Mouse (Mus musculus) WW6 (cell line): Measurements from ENCODE around the gene Rdh16f2.
A peak's percentile ranks its signal among the peaks of the same experiment; 100 is the strongest.
"Not testable (repeated sequence)": the region's sequence is repeated elsewhere in the genome, so short reads cannot be mapped to it uniquely, and the experiment has no call there.

Experiments used
- DNase-seq: peaks from one replicate; pipeline ENCODE4 v3.0.0-alpha.2; 2013; ENCODE audit warnings: low read depth, low spot score

Gene Rdh16f2

DNA sequence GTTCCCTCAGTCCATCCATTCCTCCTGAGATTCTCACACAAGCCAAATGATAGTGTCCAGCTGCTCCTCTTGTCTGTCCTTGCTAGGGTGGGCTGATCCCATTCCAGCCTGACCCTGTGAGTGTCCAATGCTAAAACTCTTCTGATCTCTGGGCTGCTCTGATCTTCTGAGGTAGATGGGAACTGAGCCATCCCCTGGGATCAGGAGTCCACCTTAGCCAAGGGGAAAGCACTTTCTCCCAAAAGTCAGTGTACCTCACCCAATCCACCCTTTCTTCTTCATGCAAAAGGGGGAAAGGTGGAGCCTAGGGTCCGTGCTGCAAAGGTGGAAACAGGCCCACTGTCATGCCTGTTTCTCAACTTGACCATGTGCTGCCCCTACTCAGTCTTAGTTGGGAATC, 25.2 kb downstream of the Rdh16f2 start:
- DNase-seq: no peak

DNA sequence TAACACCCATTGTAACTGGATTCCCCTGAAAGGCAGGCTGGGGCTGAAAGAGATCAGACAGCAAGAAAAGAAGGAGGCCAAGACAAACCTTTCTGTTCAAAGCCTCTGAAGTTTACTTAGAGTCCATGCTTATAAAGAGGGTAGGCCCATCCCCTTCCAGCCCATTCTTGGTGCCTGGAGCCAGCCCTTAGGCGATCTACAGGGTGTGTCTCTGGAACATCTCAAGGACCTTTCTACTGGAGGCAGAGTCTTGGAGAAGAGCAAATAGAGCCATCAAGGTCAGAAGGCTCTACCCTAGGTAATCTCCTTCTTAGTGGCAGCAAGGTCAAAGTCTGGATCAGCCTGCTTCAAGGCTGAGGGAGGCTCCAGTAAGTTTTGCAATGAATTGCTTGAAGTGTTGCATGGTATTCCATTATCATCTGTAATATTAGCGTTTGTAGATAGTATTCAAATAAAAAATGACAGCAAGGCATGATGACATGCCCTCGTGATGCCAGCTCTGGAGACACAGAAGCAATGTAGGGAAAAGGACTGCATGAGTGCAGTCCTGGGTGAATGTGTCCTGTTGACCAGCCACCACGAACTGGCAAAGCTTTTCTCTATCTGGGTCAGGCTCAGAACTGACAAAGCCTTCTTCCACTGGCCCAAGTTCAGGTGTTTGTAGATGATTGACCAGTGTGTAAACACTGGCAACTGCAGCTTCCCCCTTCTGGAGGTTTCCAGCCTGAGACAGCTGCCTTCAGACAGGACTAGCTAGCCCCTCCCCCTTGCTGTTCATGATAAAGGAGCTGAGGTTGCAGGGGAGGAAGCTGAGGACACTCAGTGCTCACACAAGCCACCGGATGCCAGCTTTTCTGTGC, 27.1 kb downstream of the Rdh16f2 start:
- not testable (repeated sequence) for DNase-seq

DNA sequence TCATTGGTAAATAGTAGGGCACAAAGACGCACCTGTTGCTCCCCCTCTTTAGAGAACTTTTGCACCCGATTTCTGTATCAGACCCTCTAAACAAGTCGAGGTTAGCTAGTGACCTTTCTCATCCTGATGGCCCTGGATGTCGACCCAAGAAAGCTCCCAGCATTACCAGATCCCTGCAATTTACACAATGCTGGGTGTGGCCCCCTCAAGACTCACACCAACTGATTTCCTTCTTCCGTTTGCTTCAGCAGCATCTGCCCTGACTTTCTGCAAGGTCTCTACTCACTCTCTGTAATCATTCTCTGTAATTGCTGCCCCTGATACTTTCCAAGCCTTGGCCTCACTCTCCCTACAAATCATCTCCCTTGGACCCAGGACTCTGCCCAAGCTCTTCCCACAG, 30.4 kb downstream of the Rdh16f2 start:
- no peak for DNase-seq

DNA sequence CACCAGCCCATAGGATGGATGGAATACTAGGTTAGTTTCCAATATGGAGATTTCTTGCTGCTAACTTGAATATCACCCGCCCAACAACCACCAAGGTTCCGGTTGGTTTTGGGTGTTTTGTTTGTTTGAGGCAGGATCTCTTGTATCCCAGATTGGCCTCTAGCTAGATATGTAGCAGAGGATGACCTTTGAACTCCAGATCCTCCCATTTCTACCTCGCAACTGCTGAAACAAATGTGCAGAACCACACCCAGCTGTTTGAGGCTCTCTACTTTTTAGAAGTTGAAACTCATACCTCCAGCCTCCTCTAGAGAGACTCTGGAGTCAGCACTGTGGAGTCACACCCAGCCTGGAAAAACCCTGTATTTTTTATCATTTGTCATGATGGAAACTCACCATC, 31.2 kb downstream of the Rdh16f2 start:
- DNase-seq: no peak

DNA sequence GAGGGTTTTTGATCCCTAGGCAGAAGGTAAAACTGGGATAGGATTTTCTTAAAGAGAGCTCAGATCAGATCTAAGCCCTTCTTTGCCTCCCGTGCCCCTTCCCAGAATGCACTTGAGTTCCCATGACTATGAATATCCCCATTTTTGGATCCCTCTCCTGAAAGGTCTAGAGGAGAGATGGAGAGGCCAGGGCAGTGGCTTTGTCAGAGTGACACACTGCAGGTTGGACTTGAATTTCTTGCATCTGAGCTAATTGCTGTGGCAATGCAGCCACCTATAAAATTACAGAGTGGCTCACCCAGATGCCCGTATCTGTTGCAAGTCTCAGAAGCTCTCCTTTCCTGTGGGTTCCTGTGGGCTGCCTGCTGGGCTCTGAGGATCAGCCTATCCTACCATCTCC, 31.9 kb downstream of the Rdh16f2 start, which contains the start of gene Sdr9c7:
Gene Sdr9c7, plus strand, starts transcription at position 301 of the 400 bp plus-strand sequence.
- no peak for DNase-seq

DNA sequence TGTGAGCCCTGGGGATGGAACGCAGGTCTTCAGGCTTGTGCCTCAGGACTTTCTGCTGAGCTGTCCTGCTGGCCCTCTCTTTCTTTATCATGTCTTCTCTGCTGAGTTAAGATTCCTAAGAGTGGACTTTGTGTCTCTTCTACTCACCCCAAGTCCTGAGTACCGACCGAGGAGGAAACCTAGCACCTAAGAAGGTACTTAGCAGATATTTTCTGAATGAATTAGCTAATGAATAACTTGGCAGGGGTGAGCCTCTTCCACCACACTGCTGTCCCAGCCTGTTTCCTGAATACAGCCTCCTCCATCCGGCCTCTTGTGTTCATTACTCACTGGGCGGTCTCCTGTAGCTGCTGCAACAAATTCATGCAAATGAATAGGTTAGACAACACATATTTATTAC, 33.5 kb downstream of the Rdh16f2 start:
- DNase-seq: no peak

DNA sequence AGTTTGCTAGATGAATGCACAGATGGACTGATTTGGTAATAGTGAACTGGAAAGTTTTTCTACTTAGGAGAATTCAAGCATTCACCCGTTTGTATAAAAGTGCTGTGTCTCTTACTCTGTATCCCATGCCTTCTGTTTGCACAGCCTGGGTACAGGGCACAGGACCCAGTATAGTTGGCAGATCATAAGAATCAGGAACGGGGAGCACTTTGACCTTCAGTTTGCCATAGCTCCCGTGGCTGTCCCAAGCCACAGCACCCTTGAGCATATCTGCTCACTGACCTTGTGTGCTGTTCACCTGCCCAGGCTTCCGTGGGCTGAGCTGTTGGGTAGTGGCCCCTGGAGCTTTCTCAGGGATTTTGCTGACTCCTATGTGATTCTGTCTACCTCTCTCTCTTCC, 35.5 kb downstream of the Rdh16f2 start:
- no peak for DNase-seq

DNA sequence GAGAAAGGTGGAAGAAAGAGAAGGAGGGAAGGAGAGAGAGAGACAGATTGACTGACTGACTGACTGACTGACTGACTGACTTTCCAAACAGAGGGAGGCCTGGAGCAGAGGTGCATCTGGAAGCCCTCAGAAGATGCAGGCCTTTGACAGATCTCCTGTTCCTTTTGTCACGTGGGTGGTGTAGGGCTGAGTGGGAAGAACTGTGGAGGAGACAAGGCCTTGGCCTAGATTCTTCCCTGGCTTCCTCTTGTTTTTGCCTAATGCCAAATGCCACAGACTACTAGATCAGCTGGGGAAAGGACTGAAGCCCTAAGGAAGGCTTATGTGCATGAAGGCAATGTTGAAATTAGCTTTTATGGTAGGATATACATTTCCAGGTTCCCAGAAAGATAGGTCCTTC, 36.8 kb downstream of the Rdh16f2 start:
- no peak for DNase-seq

DNA sequence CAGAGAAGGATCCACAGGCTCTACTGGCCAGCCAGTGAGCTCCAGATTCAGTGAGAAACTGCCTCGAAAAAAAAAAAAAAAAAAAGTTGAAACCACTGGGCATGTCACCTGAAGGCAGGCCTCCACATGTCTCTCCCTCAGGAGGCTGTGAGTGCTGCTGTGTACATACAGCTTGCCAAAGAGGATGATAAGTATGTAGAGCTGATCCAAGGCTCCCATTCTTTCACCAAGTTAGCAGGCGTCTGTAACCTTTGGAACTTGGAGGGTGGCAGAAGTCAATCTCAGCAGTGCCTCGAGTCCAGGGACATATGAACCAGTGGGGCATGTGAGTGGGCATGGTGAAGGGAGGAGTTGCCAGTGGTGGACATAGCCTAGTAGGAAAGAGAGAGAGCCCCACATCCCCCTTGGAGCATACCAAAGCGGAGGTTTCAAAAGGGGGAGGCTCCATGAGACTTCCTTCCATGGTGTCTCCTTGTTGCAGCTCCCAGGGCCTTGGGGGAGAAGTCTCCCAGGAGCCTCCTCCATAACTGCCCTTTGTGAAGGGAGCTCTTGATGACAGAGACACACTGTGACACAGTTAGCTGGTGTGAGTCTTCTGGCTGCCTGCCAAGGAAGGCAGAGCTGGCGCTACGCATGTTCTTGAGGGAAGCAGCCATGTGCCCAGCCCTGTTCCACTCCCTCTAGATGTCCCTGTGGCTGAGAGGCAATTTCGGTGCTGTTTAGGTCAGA, 38.6 kb downstream of the Rdh16f2 start:
- no peak for DNase-seq

DNA sequence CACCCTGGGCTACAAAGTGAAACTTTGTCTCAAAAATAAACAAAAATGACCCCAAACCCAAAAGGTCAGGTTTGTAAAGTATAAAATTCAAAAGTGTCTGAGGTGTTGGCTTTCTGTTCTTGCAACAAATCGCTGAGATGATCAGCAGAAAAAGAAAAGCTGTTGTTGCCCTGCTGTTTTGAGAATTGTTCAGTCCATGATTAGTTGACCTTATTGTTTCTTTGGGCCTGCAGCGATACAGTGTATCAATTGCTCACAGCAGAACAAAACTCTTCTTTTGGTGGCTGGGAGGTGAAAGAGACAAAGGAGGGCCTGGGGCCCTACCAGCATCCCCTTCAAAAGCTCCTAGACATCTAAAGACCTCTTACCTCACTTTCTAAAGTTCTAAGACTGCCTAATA, 39.9 kb downstream of the Rdh16f2 start:
- no peak for DNase-seq

DNA sequence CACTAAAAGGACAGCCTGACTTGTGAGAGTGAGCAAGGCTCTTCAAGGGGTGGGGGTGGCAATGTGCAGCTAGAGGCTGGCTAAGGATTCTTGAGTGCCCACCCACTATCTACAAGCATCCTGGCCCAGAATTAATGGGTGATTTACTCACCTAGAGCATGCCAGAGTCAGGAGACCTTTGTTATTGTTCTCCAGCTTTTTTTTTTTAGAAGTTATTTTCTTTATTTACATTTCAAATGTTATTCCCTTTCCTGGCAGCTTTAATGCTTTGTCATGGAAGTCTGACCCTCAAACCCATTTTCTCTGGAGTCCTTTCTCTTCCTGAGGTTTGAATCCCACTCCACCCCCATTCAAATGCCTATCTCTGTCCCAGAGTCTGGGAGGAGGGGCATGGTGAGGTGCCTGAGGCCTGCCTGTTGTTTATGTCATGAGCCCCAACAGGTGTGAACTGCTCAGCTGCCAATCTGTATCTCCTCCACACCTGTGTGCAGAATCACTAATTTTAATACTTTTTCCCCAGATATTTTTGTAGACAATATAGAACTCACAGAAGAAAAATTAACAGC, 41.2 kb downstream of the Rdh16f2 start:
- peak; percentile 56 for DNase-seq

DNA sequence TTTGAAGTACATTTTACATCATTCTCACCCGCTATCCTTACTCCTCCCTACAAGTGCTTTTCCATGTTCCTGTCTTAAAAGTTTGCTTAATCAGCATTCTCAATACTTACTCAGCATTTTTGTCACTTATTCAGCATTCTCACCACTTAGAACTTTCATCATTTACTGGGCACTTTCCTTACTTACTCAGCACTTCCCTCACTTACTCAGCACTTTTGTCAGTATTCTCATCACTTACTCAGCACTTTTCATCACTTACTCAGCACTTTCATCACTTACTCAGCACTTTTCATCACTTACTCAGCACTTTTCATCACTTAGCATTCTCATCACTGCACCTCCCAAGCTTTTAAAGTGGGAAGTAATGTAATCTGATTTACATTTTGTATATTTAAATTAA, 49.3 kb downstream of the Rdh16f2 start:
- DNase-seq: no peak

DNA sequence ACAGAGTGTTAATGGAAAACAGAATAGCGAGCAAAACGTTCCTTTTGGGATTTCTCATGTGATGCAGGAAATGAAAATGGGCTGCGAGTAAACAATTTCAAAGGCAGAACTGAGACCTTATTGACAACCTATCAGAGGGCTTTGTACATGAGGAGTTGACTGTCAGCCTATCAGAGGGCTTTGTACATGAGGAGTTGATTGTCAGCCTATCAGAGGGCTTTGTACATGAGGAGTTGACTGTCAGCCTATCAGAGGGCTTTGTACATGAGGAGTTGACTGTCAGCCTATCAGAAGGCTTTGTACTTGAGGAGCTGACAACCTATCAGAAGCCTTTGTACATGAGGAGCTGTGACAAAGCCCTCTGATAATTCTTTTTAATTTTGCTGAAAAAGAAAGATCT, 50.9 kb downstream of the Rdh16f2 start:
- not testable (repeated sequence) for DNase-seq

DNA sequence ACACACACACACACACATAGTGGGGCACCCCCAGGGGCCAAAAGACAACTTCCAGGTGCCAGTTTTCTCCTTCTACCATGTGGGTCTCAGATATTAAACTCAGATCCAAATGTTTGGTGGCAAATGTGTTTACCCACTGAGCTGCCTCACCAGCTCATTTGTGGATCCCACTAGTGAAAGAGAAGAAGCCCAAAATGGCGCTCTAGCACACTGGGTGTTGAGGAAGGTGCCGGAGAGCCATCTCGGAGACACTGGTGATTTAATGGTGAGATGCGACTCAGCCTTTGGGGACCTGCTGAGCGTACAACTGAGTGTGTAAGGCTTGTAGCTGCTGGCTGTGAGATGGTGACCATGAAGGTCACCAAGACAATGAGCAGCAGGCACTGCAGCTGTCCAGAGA, 51.4 kb downstream of the Rdh16f2 start:
- DNase-seq: no peak

DNA sequence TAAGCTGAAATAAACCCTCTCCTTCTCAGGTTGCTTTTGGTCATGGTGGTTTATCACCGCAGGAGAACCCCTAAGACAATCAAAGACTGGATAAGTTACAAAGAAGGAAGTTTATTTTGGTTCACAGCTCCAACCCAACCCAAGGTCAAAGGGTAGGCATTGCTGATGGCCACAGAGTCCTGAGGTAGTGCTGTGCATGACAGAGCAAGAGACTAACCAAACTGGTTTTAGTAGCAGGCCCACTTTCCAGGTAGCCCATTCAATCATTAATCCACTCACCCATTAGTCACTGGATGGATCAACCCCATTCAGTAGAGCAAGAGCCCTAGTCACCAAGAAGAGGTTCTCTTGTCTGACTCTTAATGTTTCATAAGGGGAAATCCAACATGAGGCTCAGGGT, 56.0 kb downstream of the Rdh16f2 start:
- DNase-seq: no peak

DNA sequence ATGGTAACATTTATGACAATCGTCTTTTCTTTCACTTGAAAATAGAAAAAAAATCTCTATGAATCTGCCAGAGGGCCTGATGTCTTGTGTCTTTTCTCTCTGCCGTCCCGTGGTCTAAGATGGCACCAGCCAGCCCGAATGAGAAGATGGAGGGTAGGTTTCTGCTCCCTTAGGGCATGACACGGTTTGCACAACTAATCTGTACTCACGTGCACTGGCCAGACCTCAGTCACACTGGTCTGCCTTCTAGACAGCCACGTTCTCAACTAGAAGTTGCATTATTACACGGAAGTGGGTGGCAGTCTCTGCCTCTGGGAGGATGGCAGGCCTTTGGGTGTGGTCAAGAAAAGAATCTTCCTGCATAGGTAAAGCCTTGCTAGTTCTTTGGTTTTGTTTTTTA, 56.8 kb downstream of the Rdh16f2 start:
- no peak for DNase-seq

DNA sequence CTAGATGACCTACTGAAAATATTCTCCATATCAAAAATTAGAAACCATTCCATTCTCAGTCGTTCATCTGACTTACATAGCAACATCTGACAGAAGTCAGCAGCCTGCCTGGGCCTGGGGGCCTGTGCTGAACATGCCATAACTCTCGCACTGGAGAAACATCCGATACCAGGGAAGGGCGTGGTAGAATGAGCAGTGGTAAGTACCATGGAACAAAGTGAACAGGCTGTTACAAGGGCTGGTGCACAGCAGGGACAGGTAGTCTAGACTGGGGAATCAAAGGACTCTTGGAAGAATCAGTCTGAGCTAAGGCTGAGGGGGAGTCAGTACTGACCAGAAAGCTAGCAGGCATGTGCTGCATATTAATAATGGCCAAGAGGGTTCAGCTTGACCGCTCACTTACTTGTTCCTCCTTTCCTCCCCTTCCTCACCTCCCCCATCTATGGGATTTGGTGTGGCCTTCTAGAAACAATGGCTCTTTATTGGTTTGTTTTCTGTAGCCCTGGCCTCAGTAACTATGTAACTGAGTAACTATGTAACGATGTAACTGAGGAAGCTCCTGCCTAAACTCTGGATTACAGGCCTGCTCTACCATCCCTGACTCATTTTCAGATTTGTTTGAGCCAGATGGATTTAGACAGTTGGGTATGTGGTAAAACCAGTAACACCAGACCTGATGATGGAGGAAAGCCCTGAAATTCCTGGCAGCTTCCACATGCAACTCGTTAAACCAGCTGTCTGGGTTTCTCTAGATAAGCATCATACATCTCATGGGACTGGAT, 58.5 kb downstream of the Rdh16f2 start:
- no peak for DNase-seq
